Mouse (Mus musculus) embryonic facial prominence, embryonic 15.5 days (tissue): ENCODE measurements around the gene Proca1. TPM values are rescaled to one million over a fixed set of nuclear protein-coding genes. Genes with fewer than 3 reads are reported as not detected.
A peak's percentile ranks its signal among the peaks of the same experiment; 100 is the strongest.
"Not testable (repeated sequence)": the region's sequence is repeated elsewhere in the genome, so short reads cannot be mapped to it uniquely, and the experiment has no call there.

Source experiments
- ATAC-seq: fragments of 200-750 bp; cut with Nextera tagmentation; 2 replicates; pipeline ENCODE4 v1.8.0; 2017; ENCODE audit warnings: low read depth, moderate TSS enrichment; ENCODE audit not compliant: insufficient number of reproducible peaks, low FRiP score, low TSS enrichment
- H3K27ac ChIP-seq: fragments of 300-500 bp; sonication (generic); replicated peaks from 2 replicates; pipeline ENCODE4 v1.5.1; 2015; ENCODE audit warnings: mild to moderate bottlenecking, inconsistent platforms
- H3K27me3 ChIP-seq: fragments of 300-500 bp; sonication (generic); 2 replicates; pipeline ENCODE4 v1.6.1; 2015; ENCODE audit warnings: inconsistent platforms
- H3K36me3 ChIP-seq: fragments of 300-500 bp; sonication (generic); 2 replicates; pipeline ENCODE4 v1.6.1; 2015; ENCODE audit warnings: mild to moderate bottlenecking, inconsistent platforms
- H3K4me1 ChIP-seq: fragments of 300-500 bp; sonication (generic); 2 replicates; pipeline ENCODE4 v1.6.1; 2015; ENCODE audit warnings: inconsistent platforms
- H3K4me2 ChIP-seq: fragments of 300-500 bp; sonication (generic); replicated peaks from 2 replicates; pipeline ENCODE4 v1.6.1; 2015; ENCODE audit warnings: mild to moderate bottlenecking, inconsistent platforms
- H3K4me3 ChIP-seq: fragments of 300-500 bp; sonication (generic); replicated peaks from 2 replicates; pipeline ENCODE4 v1.5.1; 2015; ENCODE audit warnings: mild to moderate bottlenecking, inconsistent platforms
- H3K9ac ChIP-seq: fragments of 300-500 bp; sonication (generic); 2 replicates; pipeline ENCODE4 v1.6.1; 2015; ENCODE audit warnings: inconsistent platforms
- H3K9me3 ChIP-seq: fragments of 300-500 bp; sonication (generic); replicated peaks from 2 replicates; pipeline ENCODE4 v1.6.1; 2016; ENCODE audit warnings: inconsistent platforms
- WGBS: fragments of 180-500 bp; shearing (Covaris S2); methylation state at CpG from one replicate; pipeline ENCODE4 v1.1.7; 2015; 5-methylcytosine and 5-hydroxymethylcytosine counted together
- polyA plus RNA-seq: library from polyadenylated mRNA; unstranded; fragments of >200 nt; fragmentation: Nextera tagmentation; extraction: Ambion mirVana; gene quantifications from 2 replicates; pipeline ENCODE4 v1.2.1, GENCODE M21; 2015

Proca1 gene
- polyA plus RNA-seq, 1 experiment from 2014 or later, result 3.1 TPM

GRCm38 (mm10) chr11:78183884-78184514, 9.2 kb upstream of the Proca1 start:
- Histone ChIP-seq H3K9me3 (no peaks in the 10 kb centered on the region), H3K4me1 (peaks cover 34% of the 10 kb centered on the region), H3K4me2 (peak overlapping the region; percentile 62), H3K27ac (peak overlapping the region; percentile 61), H3K4me3 (peak overlapping the region; percentile 97), H3K36me3 (peaks cover 30% of the 10 kb centered on the region), H3K27me3 (no peaks in the 10 kb centered on the region), H3K9ac (no peak overlapping the region)
- ATAC-seq, result no peak
- WGBS, result 46% methylated on average over 10 of the region's 10 CpGs

- not testable (repeated sequence) for ATAC-seq, H3K27me3 ChIP-seq, H3K27ac ChIP-seq, H3K4me3 ChIP-seq, H3K9me3 ChIP-seq, H3K9ac ChIP-seq, H3K4me2 ChIP-seq
- H3K36me3 ChIP-seq, result peaks cover 27% of the 10 kb centered on the region
- WGBS, result 94% methylated on average over 6 of the region's 6 CpGs
- peaks cover 33% of the 10 kb centered on the region for H3K4me1 ChIP-seq
Observed at GRCm38 (mm10) chr11:78184702-78185101, 8.5 kb upstream of the Proca1 start.

GRCm38 (mm10) chr11:78188331-78189233, 4.6 kb upstream of the Proca1 start, which contains the start of gene Rab34:
Gene Rab34 (plus strand): TSS chr11:78188430.
- peaks cover 31% of the 10 kb centered on the region for H3K36me3 ChIP-seq
- peak within 1 kb of the TSS; percentile 82 for H3K9ac ChIP-seq
- peaks cover 15% of the 10 kb centered on the region for H3K4me1 ChIP-seq
- H3K27ac ChIP-seq, result peak within 1 kb of the TSS; percentile 98
- peak; percentile 90 for ATAC-seq
- peak within 1 kb of the TSS; percentile 72 for H3K4me3 ChIP-seq
- H3K27me3 ChIP-seq, result no peaks in the 10 kb centered on the region
- H3K4me2 ChIP-seq, result peak within 1 kb of the TSS; percentile 64
- under 1% methylated on average over 80 of the region's 80 CpGs for WGBS
- H3K9me3 ChIP-seq, result no peaks in the 10 kb centered on the region

- Histone ChIP-seq H3K4me3 (peak overlapping the region; percentile 72), H3K27me3 (no peaks in the 10 kb centered on the region), H3K4me2 (peak overlapping the region; percentile 64), H3K9me3 (no peaks in the 10 kb centered on the region), H3K4me1 (peaks cover 19% of the 10 kb centered on the region), H3K9ac (peak overlapping the region; percentile 82), H3K27ac (peak overlapping the region; percentile 98), H3K36me3 (peaks cover 31% of the 10 kb centered on the region)
- under 1% methylated on average over 42 of the region's 42 CpGs for WGBS
- ATAC-seq, result peak; percentile 82
Observed at GRCm38 (mm10) chr11:78189234-78190040, 3.8 kb upstream of the Proca1 start.

- 57% methylated on average over 6 of the region's 6 CpGs for WGBS
- ATAC-seq, result no peak
- peaks cover 29% of the 10 kb centered on the region for H3K36me3 ChIP-seq
- H3K9me3 ChIP-seq, result no peaks in the 10 kb centered on the region
- H3K27ac ChIP-seq, result peak overlapping the region; percentile 98
- peaks cover 25% of the 10 kb centered on the region for H3K4me1 ChIP-seq
- peak overlapping the region; percentile 64 for H3K4me2 ChIP-seq
- H3K27me3 ChIP-seq, result no peaks in the 10 kb centered on the region
- peak overlapping the region; percentile 72 for H3K4me3 ChIP-seq
- H3K9ac ChIP-seq, result peak overlapping the region; percentile 82; the same call in 1 of the 2 replicates
Observed at GRCm38 (mm10) chr11:78190041-78190440, 3.2 kb upstream of the Proca1 start.

- Histone ChIP-seq H3K9me3 (no peaks in the 10 kb centered on the region), H3K36me3 (peaks cover 29% of the 10 kb centered on the region), H3K27me3 (no peaks in the 10 kb centered on the region), H3K4me3 (peak overlapping the region; percentile 55), H3K9ac (0 out of 2 replicates have a peak overlapping the region, but pooled peaks have one; percentile 9), H3K4me2 (peak overlapping the region; percentile 81), H3K4me1 (peaks cover 23% of the 10 kb centered on the region), H3K27ac (peak overlapping the region; percentile 49; the same call in 1 of the 2 replicates)
- WGBS, result 2% methylated on average over 30 of the region's 30 CpGs
- ATAC-seq, result peak; percentile 75
Observed at GRCm38 (mm10) chr11:78194411-78195100, 1.4 kb downstream of the Proca1 start.

- no peak for ATAC-seq
- WGBS, result 55% methylated on average over 23 of the region's 23 CpGs
- peak overlapping the region; percentile 49; the same call in 1 of the 2 replicates for H3K27ac ChIP-seq
Observed at GRCm38 (mm10) chr11:78195101-78195863, 2.1 kb downstream of the Proca1 start.

GRCm38 (mm10) chr11:78202372-78202771, 9.2 kb downstream of the Proca1 start:
- Histone ChIP-seq H3K4me1 (no peaks in the 10 kb centered on the region), H3K4me3 (no peak overlapping the region), H3K4me2 (no peak overlapping the region), H3K27ac (no peak overlapping the region), H3K36me3 (peaks cover 44% of the 10 kb centered on the region), H3K27me3 (no peaks in the 10 kb centered on the region), H3K9me3 (no peaks in the 10 kb centered on the region), H3K9ac (no peak overlapping the region)
- no peak for ATAC-seq
- WGBS, result 92% methylated on average over 3 of the region's 3 CpGs

More at GRCm38 (mm10) chr11:78195101-78195863, 2.1 kb downstream of the Proca1 start:
- Histone ChIP-seq H3K9me3 (no peaks in the 10 kb centered on the region), H3K9ac (0 out of 2 replicates have a peak overlapping the region, but pooled peaks have one; percentile 9), H3K4me1 (peaks cover 16% of the 10 kb centered on the region), H3K4me2 (peak overlapping the region; percentile 81), H3K36me3 (peaks cover 29% of the 10 kb centered on the region), H3K27me3 (no peaks in the 10 kb centered on the region), H3K4me3 (peak overlapping the region; percentile 55)

GRCm38 (mm10) chr11:78204287-78204686, 11.1 kb downstream of the Proca1 start:
- no peaks in the 10 kb centered on the region for H3K9me3 ChIP-seq
- no peak overlapping the region for H3K27ac ChIP-seq
- WGBS, result 78% methylated on average over 6 of the region's 6 CpGs
- no peaks in the 10 kb centered on the region for H3K27me3 ChIP-seq
- no peak for ATAC-seq
- no peaks in the 10 kb centered on the region for H3K4me1 ChIP-seq
- no peak overlapping the region for H3K9ac ChIP-seq
- H3K36me3 ChIP-seq, result peaks cover 63% of the 10 kb centered on the region
- H3K4me2 ChIP-seq, result no peak overlapping the region
- no peak overlapping the region for H3K4me3 ChIP-seq
